Mouse (Mus musculus) gastrocnemius, adult 18-20 months (tissue): Measurements from ENCODE around the gene Psmb7. TPM values are rescaled to one million over a fixed set of nuclear protein-coding genes. Genes with fewer than 3 reads are reported as not detected.

ENCODE experiments used
- DNase-seq: peaks from one replicate; pipeline ENCODE4 v3.0.0; 2021; ENCODE audit warnings: low spot score
- total RNA-seq, 2 experiments: library from RNA; stranded (reverse); gene quantifications; 2 replicates each; pipeline ENCODE4 v1.2.3; 2021

Gene Psmb7
- total RNA-seq, 2 experiments from 2014 or later = 301 to 309 TPM

GRCm38 (mm10) chr2:38597896-38598295 lies 46.0 kb downstream of the Psmb7 start:
- no peak for DNase-seq

DNA sequence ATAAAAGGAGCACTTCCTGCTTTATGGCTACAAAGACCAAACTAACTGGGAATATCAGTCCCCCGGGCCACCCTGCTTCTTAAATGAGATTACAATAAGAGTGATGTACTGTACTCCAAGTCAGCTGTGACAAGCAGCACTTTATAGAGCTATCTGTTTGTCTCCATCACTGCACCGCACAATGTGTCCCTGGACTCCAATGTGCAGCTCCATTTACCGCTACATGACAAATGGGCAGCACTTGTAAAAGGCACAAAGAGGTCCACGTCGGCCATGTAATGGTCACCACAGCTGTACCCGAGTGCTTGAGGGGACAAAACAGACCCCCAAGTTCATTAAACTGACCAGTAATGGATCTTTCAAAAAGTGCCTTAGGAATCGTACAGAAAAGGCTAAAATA lies 49.0 kb downstream of the Psmb7 start:
- no peak for DNase-seq

GRCm38 (mm10) chr2:38591751-38592459 lies 52.0 kb downstream of the Psmb7 start:
- no peak for DNase-seq

GRCm38 (mm10) chr2:38586733-38587132 lies 57.2 kb downstream of the Psmb7 start:
- DNase-seq = no peak

- DNase-seq = no peak
Observed at GRCm38 (mm10) chr2:38585379-38585736, 58.5 kb downstream of the Psmb7 start.

DNA sequence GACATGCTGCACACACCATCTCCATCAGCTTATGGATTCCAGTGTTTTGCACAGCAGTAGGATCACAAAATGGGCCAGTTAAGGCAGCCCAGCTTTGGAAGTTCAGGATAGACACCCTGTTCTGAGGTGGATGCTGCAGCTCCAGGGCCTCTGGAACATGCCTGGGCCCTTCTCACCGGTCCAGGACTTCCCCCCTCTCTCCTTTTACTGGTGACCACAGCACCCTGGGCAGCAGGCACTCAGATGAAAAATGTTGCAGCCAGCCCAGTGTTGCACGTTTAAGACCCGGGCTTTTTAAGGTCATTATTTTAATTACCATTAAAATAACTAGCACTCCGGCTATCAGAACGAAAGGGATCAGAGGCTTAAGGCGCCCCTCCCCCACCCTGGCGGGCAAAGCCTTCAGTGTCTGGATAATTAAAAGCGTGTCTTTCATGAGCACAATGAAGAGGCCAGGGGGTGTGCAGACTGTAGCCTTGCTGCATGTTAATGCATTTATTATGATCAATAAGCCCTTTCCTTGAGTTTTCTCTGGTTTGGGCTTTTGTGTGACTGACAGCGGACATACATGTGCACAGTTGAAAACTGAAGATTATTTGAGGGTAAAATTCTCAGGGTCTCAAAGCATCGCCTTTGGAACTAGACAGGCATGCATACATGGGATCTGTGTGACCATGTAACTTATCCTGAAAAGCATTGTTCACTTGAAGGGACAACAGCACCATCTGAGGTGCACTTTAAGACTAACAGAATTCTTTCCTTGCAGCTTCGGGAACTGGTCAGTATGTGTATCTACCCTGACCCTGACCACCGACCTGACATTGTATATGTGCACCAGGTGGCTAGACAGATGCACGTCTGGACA lies 59.1 kb downstream of the Psmb7 start:
- no peak for DNase-seq

DNA sequence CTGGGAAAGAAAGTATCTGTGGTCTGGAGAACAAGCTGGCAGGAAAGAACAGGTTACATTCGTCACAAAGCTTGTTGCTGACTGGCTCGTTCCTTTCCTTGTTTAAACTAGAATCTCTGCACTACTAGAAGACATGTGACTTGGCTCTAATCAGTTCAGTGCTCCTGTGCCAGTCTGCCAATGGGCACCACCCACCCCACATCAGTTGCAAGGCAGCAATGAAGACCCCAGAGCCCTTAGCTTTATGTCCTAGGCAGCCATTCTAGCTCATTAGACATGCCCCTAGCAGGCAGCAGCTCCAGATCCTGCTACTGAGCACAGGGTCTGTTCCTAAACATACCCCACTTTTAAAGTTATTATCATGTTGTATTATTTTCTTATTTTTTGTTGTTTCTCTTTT lies 59.9 kb downstream of the Psmb7 start:
- DNase-seq = no peak

- DNase-seq = no peak
Observed at GRCm38 (mm10) chr2:38579528-38579927, 64.4 kb downstream of the Psmb7 start.

DNA sequence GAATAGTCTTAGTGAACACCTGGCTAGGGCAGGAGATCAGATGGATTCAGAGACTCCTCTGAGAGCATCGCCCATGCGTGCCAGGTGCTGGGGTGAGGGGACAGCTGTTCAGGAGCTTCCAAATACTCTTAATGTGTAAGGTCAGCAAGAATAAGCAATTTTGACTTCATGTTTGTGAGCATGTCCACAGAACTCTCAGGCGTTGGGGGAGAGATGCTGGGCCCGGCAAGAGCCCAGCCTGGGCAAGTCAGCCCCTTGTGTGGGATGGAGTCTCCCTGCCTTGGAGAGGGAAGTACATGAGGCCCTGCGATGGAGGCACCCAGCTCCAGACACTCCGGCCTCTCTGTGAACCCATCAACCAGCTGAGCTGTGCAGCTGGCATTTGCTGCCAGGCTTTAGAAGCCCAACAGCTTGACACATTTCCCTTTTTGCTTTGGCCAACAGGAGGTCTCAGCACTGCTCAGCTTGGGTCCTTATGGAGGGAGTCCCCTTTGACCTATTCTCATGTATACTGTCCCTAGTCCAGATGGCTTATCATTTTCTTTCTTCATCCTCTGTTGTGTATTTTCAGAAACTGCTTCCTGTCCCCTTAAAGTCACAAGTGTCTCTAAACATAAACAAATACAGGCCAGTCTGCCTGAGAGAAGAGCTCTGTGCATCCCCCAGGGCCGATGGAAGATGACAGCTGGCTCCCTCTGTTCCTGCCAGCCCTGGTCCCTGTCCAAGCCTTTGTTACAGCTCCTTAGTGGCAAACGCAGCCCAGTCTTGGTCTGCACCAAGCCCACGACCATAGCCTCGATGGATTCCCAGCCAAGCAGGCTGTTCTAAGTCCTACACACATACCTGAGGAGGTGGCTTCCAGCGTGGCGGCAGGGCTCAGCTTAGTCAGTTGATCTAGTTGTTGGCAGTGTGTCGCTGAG lies 65.0 kb downstream of the Psmb7 start:
- no peak for DNase-seq

DNA sequence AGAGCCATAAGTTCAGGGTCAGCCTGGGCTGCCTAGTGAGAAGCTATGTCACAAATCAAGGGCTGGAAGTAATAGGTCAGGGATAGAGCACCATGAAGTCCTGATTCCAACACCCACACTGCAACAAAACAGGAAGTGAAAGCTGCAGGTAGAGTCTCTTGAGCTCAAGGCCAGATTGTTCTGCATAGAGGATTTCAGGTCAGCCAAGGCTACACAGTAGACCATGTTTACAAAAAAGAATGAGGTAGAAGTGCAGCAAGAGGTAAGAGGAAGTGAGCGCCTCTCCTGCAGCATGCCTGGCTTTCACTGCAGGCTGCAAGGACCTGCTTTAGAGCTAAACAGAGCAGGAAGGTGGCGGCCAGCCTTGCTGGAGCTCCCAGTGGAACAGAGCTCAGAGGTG lies 69.2 kb downstream of the Psmb7 start:
- no peak for DNase-seq

DNA sequence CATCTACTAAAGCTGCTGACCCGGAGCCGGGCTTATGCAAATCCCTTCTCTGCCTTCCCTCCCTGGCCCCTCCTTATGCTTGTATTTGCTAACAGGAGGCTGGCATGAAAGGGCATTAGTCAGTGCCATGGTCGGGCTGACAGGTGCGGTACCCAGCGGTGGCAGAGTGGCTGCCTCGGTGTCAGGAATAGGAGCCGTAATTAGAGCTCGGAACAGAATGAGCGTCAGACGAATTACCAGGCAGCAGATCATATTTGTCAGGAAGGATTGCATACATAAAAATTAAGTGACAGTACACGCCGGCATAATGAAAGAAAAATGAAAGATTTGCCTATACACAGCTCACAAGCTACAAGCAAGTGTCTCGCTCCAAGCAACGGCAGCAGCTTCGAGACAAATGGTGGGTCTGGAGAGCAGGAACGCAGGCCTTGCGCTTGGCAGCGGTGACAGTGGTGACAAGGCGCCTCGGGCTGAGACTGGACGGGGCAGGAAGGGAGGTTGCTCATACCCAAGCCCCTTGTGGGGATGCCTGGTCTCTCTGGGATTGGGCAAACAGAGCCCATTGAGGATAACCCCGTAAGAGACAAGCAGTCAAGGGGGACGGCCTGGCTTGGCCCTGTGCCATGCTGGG lies 71.8 kb downstream of the Psmb7 start:
- DNase-seq = peak; percentile 81

DNA sequence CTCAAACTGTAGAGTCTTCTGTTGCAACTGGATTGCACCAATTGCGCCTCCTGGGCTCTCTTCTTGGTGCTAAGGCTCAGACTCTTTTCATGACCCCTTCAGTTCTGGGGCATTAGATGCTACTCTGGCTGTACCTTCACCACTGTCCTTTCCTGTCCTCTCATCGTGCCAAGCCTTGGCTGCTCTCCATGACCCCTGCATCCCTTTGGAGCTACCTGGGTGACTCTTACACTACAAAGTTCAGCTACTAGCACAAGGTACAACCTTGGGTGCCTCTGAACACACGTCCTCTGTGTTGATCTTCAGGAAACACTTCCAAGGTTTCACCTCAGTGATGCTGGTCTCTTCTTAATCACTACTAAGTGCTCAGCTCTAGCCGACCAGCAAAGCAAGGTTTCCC lies 81.3 kb downstream of the Psmb7 start:
- no peak for DNase-seq

- no peak for DNase-seq
Observed at GRCm38 (mm10) chr2:38560296-38561227, 83.3 kb downstream of the Psmb7 start.

DNA sequence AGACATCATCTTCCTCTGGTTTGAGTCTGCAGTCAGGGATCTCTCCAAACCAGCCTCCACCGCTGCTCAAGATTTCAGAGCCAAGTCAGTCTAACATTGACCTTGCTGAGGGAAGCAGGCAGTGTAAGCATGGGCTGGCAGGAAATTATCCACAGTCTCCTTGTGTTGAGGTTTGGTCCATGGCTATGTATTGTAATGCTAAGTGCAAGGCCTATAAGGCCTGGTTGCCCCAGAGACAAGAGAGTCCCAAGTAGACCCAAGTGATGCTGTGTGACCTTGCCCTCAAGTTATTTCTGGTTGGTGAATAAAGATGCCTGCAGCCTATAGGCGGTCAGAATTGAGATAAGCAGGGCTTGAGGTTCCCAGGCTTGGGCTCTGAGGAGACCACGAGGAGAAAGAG lies 87.2 kb downstream of the Psmb7 start:
- DNase-seq = no peak

DNA sequence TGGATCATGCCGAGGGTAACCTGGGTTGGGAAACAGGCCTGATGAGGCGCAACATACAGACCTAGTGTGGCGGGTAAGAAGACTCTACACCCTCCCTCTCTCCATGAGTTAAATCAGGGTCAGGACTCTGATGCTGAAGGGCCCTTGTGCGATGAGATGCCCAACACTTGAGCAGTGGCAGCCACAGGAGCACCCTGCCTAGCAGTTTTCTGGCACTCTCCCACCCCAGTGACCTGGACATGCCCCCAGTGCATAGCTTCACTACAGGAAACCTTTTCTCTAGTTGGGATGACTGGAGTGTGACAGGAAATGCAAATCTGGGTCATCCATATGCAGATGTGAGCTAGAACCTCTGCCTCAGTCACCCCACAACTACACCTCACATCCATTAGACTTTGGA lies 88.2 kb downstream of the Psmb7 start:
- no peak for DNase-seq

DNA sequence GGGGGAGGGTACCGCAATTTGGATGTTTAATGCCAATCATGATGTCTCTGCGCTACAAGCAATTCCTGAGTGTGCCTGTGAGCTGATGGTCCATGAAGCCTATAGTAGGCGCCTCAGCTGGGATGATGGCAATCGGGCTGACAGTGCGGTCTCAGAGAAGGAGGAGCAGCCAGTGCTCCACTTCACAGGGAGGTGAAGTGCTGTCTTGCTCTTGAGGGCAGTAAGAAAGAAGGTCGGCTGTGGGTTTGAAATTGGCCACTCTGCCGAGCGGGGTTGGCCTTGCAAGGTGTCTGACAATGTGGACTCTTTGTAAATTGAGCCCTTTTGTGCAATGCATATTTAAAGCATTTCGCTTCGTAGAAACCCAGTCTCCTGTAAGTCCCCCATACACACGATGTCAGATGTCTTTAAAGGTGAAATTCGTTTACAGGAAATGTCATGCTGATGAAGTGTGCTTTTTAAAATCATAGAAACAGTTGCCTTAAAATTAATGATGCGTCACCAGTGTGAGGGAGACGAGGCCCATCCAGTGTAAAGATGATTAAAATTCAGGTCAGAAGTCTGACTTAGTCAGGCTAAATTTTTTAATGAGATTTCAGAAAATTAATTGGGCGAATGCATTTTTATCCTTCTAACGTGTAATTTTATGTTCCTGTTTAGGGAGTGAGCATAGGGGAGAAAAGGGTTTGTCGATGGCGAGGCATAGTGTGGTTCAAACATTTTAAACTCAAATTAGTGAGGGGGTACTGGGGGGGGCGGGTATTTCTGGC lies 89.5 kb downstream of the Psmb7 start:
- no peak for DNase-seq

- DNase-seq = no peak
Observed at GRCm38 (mm10) chr2:38552004-38552443, 91.9 kb downstream of the Psmb7 start.

GRCm38 (mm10) chr2:38547793-38548517 lies 95.9 kb downstream of the Psmb7 start:
- no peak for DNase-seq

- DNase-seq = no peak
Observed at GRCm38 (mm10) chr2:38546748-38547147, 97.1 kb downstream of the Psmb7 start.
